Mouse (Mus musculus): ENCODE data around the gene Gnl1.
"Not testable (repeated sequence)": the region's sequence is repeated elsewhere in the genome, so short reads cannot be mapped to it uniquely, and the experiment has no call there.

Gnl1 gene

DNA sequence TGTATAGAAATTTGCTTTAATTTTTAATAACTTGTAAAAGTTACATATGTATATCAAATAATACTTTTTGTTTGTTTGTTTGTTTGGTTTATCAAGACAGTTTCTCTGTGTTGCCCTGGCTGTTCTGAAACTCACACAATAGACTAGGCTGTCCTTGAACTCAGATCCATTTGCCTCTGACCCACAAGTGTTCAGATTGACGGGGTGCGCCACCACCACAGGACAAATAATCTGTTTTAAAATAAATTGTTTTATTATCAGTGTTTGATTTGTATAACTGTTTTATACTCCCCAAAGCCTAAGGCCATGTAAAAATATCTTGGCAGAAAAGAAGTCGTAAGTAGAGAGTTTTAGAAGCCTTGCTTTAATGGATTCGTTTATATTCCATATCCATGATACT, 48.0 kb downstream of the Gnl1 start:
- no peak for DNase-seq

- DNase-seq: no peak
Measured at GRCm38 (mm10) chr17:36028879-36029619, 49.4 kb downstream of the Gnl1 start.

DNA sequence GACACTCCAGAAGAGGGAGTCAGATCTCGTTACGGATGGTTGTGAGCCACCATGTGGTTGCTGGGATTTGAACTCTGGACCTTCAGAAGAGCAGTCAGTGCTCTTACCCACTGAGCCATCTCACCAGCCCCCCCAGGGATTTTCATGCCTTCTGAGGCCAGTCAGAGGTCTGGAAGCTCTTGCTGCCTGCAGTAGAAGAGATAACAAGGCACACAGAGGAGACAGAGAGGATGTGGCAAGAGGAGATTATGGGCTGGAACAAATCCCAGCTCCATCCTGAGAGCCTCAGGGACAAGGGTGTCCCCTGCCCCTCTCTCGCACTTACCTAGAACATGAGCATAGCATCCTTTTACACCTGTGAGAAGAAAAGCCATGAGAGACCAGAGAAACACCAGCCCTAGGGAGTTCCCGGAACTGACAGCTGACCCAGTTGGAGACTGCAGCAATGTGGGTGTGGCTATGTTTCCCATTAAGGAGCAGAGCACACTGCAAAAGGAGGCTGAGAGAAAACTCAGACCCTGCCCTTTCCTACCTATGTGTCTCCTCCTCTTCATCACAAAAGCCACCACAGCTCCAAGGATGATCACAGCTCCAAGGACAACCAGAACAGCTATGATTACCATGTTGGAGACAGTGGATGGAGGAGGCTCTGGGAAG, 50.5 kb downstream of the Gnl1 start:
- DNase-seq: not testable (repeated sequence)

DNA sequence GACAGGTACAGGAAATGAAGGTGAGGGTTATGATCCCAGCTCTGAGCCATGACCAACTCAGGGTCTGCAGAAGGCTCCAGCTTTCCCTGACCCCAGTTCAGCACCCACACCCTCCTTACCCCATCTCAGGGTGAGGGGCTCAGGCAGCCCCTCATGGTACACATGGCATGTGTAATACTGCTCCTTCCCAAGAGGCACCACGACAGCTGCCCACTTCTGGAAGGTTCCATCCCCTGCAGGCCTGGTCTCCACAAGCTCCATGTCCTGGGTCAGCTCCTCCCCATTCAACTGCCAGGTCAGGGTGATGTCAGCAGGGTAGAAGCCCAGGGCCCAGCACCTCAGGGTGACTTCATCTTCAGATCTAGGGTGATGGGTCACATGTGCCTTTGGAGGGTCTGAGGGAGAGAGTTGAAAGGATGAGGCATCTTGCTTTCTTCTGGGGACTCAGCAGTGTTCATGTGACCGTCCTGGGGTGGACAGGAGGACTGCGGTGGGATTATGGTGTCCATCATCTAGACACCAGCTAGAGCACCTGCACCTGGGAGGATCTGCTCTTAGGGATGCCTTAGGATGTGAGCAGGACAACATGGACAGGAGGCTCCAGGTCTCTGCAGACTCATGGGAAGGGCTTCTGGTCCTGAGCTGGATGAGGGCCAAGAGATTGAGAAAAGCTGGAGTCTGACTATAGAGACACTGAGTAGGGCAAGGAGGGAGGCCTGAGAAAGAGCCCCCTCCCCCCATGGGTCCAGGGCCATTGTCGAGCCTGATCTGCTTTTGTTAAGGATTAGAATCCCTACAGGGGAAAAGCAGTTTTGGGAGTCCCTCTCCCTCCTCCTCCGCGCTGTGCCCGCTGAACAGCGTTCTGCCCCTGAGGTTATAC, 51.3 kb downstream of the Gnl1 start:
- DNase-seq: not testable (repeated sequence)

DNA sequence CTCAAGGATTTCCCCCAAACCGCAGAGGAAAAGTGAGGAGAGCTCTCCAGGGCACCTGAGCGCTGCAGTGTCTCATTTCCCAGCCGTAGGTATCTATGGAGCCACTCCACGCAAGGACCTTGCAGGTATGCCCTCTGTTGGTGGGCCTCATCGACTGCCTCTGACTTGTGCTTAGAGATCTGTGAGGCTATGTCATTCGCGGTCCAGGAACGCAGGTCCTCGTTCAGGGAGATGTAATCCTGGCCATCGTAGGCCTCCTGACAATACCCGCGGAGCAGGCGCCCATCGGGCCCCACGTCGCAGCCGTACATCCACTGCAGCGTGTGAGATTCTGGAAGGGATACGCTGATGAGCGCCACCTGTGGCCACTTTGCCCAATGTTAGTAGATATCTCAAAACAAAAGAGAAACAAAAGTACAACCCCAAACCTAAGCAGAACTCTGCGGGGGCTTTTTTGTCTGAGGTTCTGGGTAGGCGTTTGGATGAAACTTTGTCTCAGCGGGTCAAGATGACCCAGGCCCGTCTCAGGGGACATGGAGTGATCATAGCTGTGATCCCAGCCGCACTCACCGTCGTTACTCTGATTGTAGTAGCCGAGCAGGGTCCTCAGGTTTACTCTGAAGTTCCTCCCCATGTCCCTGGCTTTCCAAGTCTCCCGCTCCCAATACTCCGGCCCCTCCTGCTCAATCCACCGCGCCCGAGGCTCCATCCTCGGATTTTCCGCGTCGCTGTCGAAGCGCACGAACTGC, 52.1 kb downstream of the Gnl1 start:
- DNase-seq: peak; percentile 27

GRCm38 (mm10) chr17:36032351-36032875, 52.8 kb downstream of the Gnl1 start, which contains the start of gene H2-T23:
H2-T23 (minus strand) TSS chr17:36032855.
- DNase-seq: not testable (repeated sequence)

- DNase-seq: not testable (repeated sequence)
Measured at GRCm38 (mm10) chr17:36034524-36034923, 54.9 kb downstream of the Gnl1 start.

- peak; percentile 32 for DNase-seq
Measured at GRCm38 (mm10) chr17:36035010-36035638, 55.5 kb downstream of the Gnl1 start.

GRCm38 (mm10) chr17:36036126-36036525, 56.5 kb downstream of the Gnl1 start:
- DNase-seq: not testable (repeated sequence)

All from cerebellum, adult 11 months (tissue).